ENCODE assay signal across 15 mouse cellular contexts in the genomic region with DNA sequence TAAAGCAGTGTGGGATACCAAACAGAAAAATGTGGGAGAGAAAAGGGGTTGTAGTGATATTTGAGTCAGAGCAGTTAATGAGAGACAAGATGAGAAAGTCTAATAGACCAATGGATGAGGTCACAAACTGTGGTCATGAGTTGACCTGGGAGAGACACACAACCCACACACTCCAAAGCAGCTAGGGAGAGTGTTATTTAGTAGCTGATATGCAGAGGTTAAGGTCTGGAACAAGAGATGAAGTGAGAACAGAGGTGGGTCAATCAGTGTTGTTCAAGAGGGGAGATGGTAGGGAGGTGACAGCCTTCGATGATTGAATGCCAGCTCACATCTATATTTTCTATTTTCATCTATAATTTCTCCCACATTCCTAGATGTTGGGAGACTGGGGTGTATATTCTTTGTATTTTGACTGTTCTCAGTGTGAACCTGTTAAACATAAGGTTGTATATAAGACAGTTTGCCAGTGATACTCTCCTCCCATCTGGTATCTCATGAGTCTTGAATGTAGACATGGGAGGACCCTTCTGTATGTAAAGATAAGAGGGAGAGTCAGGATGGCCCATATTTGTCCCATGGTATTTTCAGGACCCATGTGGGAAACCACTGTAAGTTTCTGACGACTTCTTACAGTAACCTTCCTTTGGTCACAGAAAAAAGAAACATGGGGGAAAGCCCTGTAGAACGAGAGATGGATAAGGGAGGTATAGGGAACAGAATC.
"Had no signal": no experiment of that assay in that cellular context is flagged by ENCODE, and none has a peak within 500 bp of the region (broad histone marks: within the 10 kb centered on the region; RNA-seq: fewer than 3 reads in every experiment).

No protein-coding gene starts in this region.

- H3K4me1 ChIP-seq: kidney, embryonic 15.5 days; limb, embryonic 10.5 days; midbrain, embryonic 15.5 days; neural tube, embryonic 12.5 days had no signal

- H3K36me3 ChIP-seq: kidney, embryonic 15.5 days; limb, embryonic 10.5 days; midbrain, embryonic 15.5 days; neural tube, embryonic 12.5 days had no signal

- H3K9ac ChIP-seq: kidney, embryonic 15.5 days; lung, embryonic 14.5 days; midbrain, embryonic 15.5 days; neural tube, embryonic 12.5 days had no signal

- H3K27me3 ChIP-seq: kidney, embryonic 15.5 days; midbrain, embryonic 15.5 days; neural tube, embryonic 12.5 days had no signal

- H3K4me3 ChIP-seq: kidney, embryonic 15.5 days; limb, embryonic 10.5 days; midbrain, embryonic 15.5 days; neural tube, embryonic 12.5 days had no signal

- H3K27ac ChIP-seq: kidney, embryonic 15.5 days; limb, embryonic 10.5 days; midbrain, embryonic 15.5 days; neural tube, embryonic 12.5 days had no signal

- DNase-seq: kidney, adult 2 months; kidney, postnatal 14 days; lung, embryonic 14.5 days; lung, postnatal 10 days; lung, postnatal 4 days; retina, postnatal 1 day; right cerebral cortex, postnatal 4 days; spleen, adult 18-20 months; thymus, postnatal 4 days had no signal

- H3K9me3 ChIP-seq: kidney, embryonic 15.5 days; limb, embryonic 10.5 days; midbrain, embryonic 15.5 days; neural tube, embryonic 12.5 days had no signal

- H3K4me2 ChIP-seq: kidney, embryonic 15.5 days; lung, embryonic 14.5 days; midbrain, embryonic 11.5 days; midbrain, embryonic 15.5 days; neural tube, embryonic 12.5 days had no signal

- ATAC-seq: intestine, embryonic 16.5 days; midbrain, embryonic 15.5 days had no signal
